Mouse (Mus musculus) cerebellum, postnatal 36 days (tissue): Measurements from ENCODE around the gene Ins1.

ENCODE experiments used
- DNase-seq, 2 experiments: peaks; one replicate each; pipeline ENCODE4 v3.0.0; 2021 to 2022; ENCODE audit warnings: mixed read lengths in 2 of 2

Ins1 gene

GRCm38 (mm10) chr19:52263997-52264396 lies at the start of gene Ins1:
Gene Ins1 (plus strand): TSS chr19:52264297.
- no peak for DNase-seq
